Mouse (Mus musculus): ENCODE measurements around the gene Rab42. TPM values are rescaled to one million over a fixed set of nuclear protein-coding genes. Genes with fewer than 3 reads are reported as not detected.

Rab42 gene
- polyA plus RNA-seq, 1 experiment from 2014 or later: 1.8 TPM

GRCm38 (mm10) chr4:132260404-132261379, 42.5 kb downstream of the Rab42 start:
- H3K4me2 ChIP-seq (ENCODE audit: low read depth, low read length): peak overlapping the region; percentile 76
- peak; percentile 78 for DNase-seq (ENCODE audit: low spot score)

GRCm38 (mm10) chr4:132259248-132259647, 43.9 kb downstream of the Rab42 start:
- ATAC-seq (ENCODE audit: low read depth): no peak
- H3K4me2 ChIP-seq (ENCODE audit: low read depth, low read length): peak overlapping the region; percentile 76
- 86% methylated on average over 4 of the region's 4 CpGs for WGBS

More at GRCm38 (mm10) chr4:132260404-132261379, 42.5 kb downstream of the Rab42 start:
- H3K9ac ChIP-seq (ENCODE audit: low read depth, low read length): peak overlapping the region; percentile 98
- H3K27me3 ChIP-seq (replicated peaks; ENCODE audit: control insufficient read depth, insufficient read depth, low read length): no peaks in the 10 kb centered on the region
- H3K27ac ChIP-seq (replicated peaks; ENCODE audit: low read depth, low read length): peak overlapping the region; percentile 96
- peak; percentile 86 for ATAC-seq (ENCODE audit: low read depth)
- peaks cover 10% of the 10 kb centered on the region for H3K4me1 ChIP-seq (ENCODE audit: control insufficient read depth, insufficient read depth, low read length)
- peak overlapping the region; percentile 75 for H3K4me3 ChIP-seq (ENCODE audit: low read depth, low read length)
- 3% methylated on average over 17 of the region's 64 CpGs for WGBS
- H3K36me3 ChIP-seq (ENCODE audit: control insufficient read depth, insufficient read depth, low read length): no peaks in the 10 kb centered on the region
- no peaks in the 10 kb centered on the region for H3K9me3 ChIP-seq (ENCODE audit: control insufficient read depth, low read length)

GRCm38 (mm10) chr4:132256384-132256783, 46.8 kb downstream of the Rab42 start:
- no peaks in the 10 kb centered on the region for H3K27me3 ChIP-seq (replicated peaks; ENCODE audit: control insufficient read depth, insufficient read depth, low read length)
- H3K4me1 ChIP-seq (ENCODE audit: control insufficient read depth, insufficient read depth, low read length): peaks cover 10% of the 10 kb centered on the region
- peaks cover 8% of the 10 kb centered on the region for H3K36me3 ChIP-seq (ENCODE audit: control insufficient read depth, insufficient read depth, low read length)
- no peak overlapping the region for H3K4me3 ChIP-seq (ENCODE audit: low read depth, low read length)
- WGBS: 88% methylated on average over 3 of the region's 3 CpGs
- H3K4me2 ChIP-seq (ENCODE audit: low read depth, low read length): no peak overlapping the region
- no peak for ATAC-seq (ENCODE audit: low read depth)
- no peak for DNase-seq (ENCODE audit: low spot score)
- no peak overlapping the region for H3K27ac ChIP-seq (replicated peaks; ENCODE audit: low read depth, low read length)
- H3K9ac ChIP-seq (ENCODE audit: low read depth, low read length): no peak overlapping the region
- no peaks in the 10 kb centered on the region for H3K9me3 ChIP-seq (ENCODE audit: control insufficient read depth, low read length)

More at GRCm38 (mm10) chr4:132259248-132259647, 43.9 kb downstream of the Rab42 start:
- Histone ChIP-seq H3K9me3 (ENCODE audit: control insufficient read depth, low read length) (no peaks in the 10 kb centered on the region), H3K4me3 (ENCODE audit: low read depth, low read length) (no peak overlapping the region), H3K27me3 (replicated peaks; ENCODE audit: control insufficient read depth, insufficient read depth, low read length) (no peaks in the 10 kb centered on the region), H3K27ac (replicated peaks; ENCODE audit: low read depth, low read length) (no peak overlapping the region), H3K9ac (ENCODE audit: low read depth, low read length) (no peak overlapping the region), H3K36me3 (ENCODE audit: control insufficient read depth, insufficient read depth, low read length) (no peaks in the 10 kb centered on the region), H3K4me1 (ENCODE audit: control insufficient read depth, insufficient read depth, low read length) (peaks cover 10% of the 10 kb centered on the region)
- no peak for DNase-seq (ENCODE audit: low spot score)

DNA sequence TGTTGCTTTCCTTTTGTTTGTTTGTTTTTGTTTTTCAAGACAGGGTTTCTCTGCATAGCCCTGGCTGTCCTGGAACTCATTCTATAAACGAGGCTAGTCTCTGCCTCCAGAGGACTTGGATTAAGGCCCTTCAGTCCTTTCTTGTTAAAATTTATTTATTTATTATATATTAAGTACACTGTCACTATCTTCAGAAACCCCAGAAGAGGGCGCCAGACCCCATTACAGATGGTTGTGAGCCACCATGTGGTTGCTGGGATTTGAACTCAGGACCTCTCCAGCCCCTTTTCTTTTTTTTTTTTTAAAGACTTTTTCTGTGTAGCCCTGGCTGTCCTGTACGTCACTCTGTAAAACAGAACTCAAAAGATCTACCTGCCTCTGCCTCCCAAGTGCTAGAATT, 48.2 kb downstream of the Rab42 start:
- no peaks in the 10 kb centered on the region for H3K27me3 ChIP-seq (replicated peaks; ENCODE audit: control insufficient read depth, insufficient read depth, low read length)
- no peak overlapping the region for H3K4me2 ChIP-seq (ENCODE audit: low read depth, low read length)
- no peak overlapping the region for H3K27ac ChIP-seq (replicated peaks; ENCODE audit: low read depth, low read length)
- no peak overlapping the region for H3K9ac ChIP-seq (ENCODE audit: low read depth, low read length)
- H3K36me3 ChIP-seq (ENCODE audit: control insufficient read depth, insufficient read depth, low read length): peaks cover 21% of the 10 kb centered on the region
- WGBS: 82% methylated on average over 3 of the region's 3 CpGs
- no peak for ATAC-seq (ENCODE audit: low read depth)
- H3K4me3 ChIP-seq (ENCODE audit: low read depth, low read length): no peak overlapping the region
- H3K4me1 ChIP-seq (ENCODE audit: control insufficient read depth, insufficient read depth, low read length): peaks cover 7% of the 10 kb centered on the region
- no peaks in the 10 kb centered on the region for H3K9me3 ChIP-seq (ENCODE audit: control insufficient read depth, low read length)
- no peak for DNase-seq (ENCODE audit: low spot score)

DNA sequence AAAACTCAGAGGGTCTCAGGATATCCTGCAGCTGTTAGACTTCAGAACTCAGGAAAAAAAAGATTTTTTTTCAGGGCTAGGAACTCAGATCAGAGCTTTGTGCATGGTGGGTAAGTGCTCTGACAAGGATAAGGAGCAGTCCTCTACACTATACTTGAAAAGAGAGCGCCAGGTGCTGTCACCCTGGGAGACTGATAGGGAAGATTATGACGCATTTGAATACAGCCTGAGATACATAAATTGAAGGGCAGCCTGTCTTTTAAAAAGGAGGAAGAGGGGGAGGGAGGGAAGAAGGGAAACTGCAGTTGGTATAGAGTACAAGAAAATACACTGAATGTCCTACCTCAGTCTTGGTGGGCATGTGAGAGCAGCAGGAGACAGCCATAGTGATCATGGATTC, 49.6 kb downstream of the Rab42 start:
- Histone ChIP-seq H3K4me1 (ENCODE audit: control insufficient read depth, insufficient read depth, low read length) (no peaks in the 10 kb centered on the region), H3K9me3 (ENCODE audit: control insufficient read depth, low read length) (no peaks in the 10 kb centered on the region), H3K4me3 (ENCODE audit: low read depth, low read length) (no peak overlapping the region), H3K4me2 (ENCODE audit: low read depth, low read length) (no peak overlapping the region), H3K36me3 (ENCODE audit: control insufficient read depth, insufficient read depth, low read length) (peaks cover 34% of the 10 kb centered on the region), H3K27me3 (replicated peaks; ENCODE audit: control insufficient read depth, insufficient read depth, low read length) (no peaks in the 10 kb centered on the region), H3K27ac (replicated peaks; ENCODE audit: low read depth, low read length) (no peak overlapping the region), H3K9ac (ENCODE audit: low read depth, low read length) (no peak overlapping the region)
- WGBS: 77% methylated on average over 2 of the region's 2 CpGs
- no peak for DNase-seq (ENCODE audit: low spot score)
- ATAC-seq (ENCODE audit: low read depth): no peak

GRCm38 (mm10) chr4:132253128-132253527, 50.1 kb downstream of the Rab42 start:
- DNase-seq (ENCODE audit: low spot score) (no peak), ATAC-seq (ENCODE audit: low read depth) (no peak)
- H3K36me3 ChIP-seq (ENCODE audit: control insufficient read depth, insufficient read depth, low read length): peaks cover 39% of the 10 kb centered on the region
- 90% methylated on average over 8 of the region's 8 CpGs for WGBS
- H3K9ac ChIP-seq (ENCODE audit: low read depth, low read length): no peak overlapping the region
- H3K4me3 ChIP-seq (ENCODE audit: low read depth, low read length): no peak overlapping the region
- no peak overlapping the region for H3K4me2 ChIP-seq (ENCODE audit: low read depth, low read length)
- H3K9me3 ChIP-seq (ENCODE audit: control insufficient read depth, low read length): no peaks in the 10 kb centered on the region
- no peaks in the 10 kb centered on the region for H3K27me3 ChIP-seq (replicated peaks; ENCODE audit: control insufficient read depth, insufficient read depth, low read length)
- H3K27ac ChIP-seq (replicated peaks; ENCODE audit: low read depth, low read length): no peak overlapping the region
- H3K4me1 ChIP-seq (ENCODE audit: control insufficient read depth, insufficient read depth, low read length): no peaks in the 10 kb centered on the region

Other genes with a start within 250 kb of the Rab42 start
- gene Gm10300, start 228.7 kb downstream of the Rab42 start, polyA plus RNA-seq (2014; fragmentation: Nextera tagmentation; extraction: Ambion mirVana): 0.07 and 0.14 TPM in 2 replicates
- 64.9 and 65.1 TPM in 2 replicates for gene Epb41, start 228.1 kb downstream of the Rab42 start, polyA plus RNA-seq (2014; fragmentation: Nextera tagmentation; extraction: Ambion mirVana)
- 0.19 and 0.26 TPM in 2 replicates for gene Oprd1, start 158.9 kb downstream of the Rab42 start, polyA plus RNA-seq (2014; fragmentation: Nextera tagmentation; extraction: Ambion mirVana)
- 98.5 and 102 TPM in 2 replicates for gene Ythdf2, start 91.1 kb downstream of the Rab42 start, polyA plus RNA-seq (2014; fragmentation: Nextera tagmentation; extraction: Ambion mirVana)
- 24.7 and 28.7 TPM in 2 replicates for gene Gmeb1, start 41.8 kb downstream of the Rab42 start, polyA plus RNA-seq (2014; fragmentation: Nextera tagmentation; extraction: Ambion mirVana)
- gene Taf12, start 29.0 kb downstream of the Rab42 start, polyA plus RNA-seq (2014; fragmentation: Nextera tagmentation; extraction: Ambion mirVana): 43.4 and 48.8 TPM in 2 replicates
- gene Trnau1ap, start 26.2 kb upstream of the Rab42 start, polyA plus RNA-seq (2014; fragmentation: Nextera tagmentation; extraction: Ambion mirVana): 62.3 and 69.9 TPM in 2 replicates
- gene Rcc1, start 50.2 kb upstream of the Rab42 start, polyA plus RNA-seq (2014; fragmentation: Nextera tagmentation; extraction: Ambion mirVana): 40.4 and 46.6 TPM in 2 replicates
- 18.2 and 18.6 TPM in 2 replicates for gene Phactr4, start 119.1 kb upstream of the Rab42 start, polyA plus RNA-seq (2014; fragmentation: Nextera tagmentation; extraction: Ambion mirVana)
- 6.6 and 8.5 TPM in 2 replicates for gene Med18, start 160.5 kb upstream of the Rab42 start, polyA plus RNA-seq (2014; fragmentation: Nextera tagmentation; extraction: Ambion mirVana)
- 6.2 and 6.4 TPM in 2 replicates for gene Sesn2, start 207.1 kb upstream of the Rab42 start, polyA plus RNA-seq (2014; fragmentation: Nextera tagmentation; extraction: Ambion mirVana)
- gene Atpif1, start 230.3 kb upstream of the Rab42 start, polyA plus RNA-seq (2014; fragmentation: Nextera tagmentation; extraction: Ambion mirVana): 984 and 996 TPM in 2 replicates
- 133 and 136 TPM in 2 replicates for gene Dnajc8, start 232.2 kb upstream of the Rab42 start, polyA plus RNA-seq (2014; fragmentation: Nextera tagmentation; extraction: Ambion mirVana)